Mouse (Mus musculus): ENCODE results near the gene Cnpy1.

- no peak for TF ChIP-seq CTCF (IDR thresholded peaks at IDR 0.05; ENCODE audit: control insufficient read depth, insufficient read depth, insufficient replicate concordance, low read depth, low read length)
- no peak for TF ChIP-seq POLR2A (IDR thresholded peaks at IDR 0.05; ENCODE audit: control insufficient read depth, low read depth, low read length)
Observed at GRCm38 (mm10) chr5:28161383-28161937, 84.1 kb downstream of the Cnpy1 start.

All from testis, adult 2 months (tissue).